Mouse (Mus musculus) hindbrain, embryonic 13.5 days (tissue): Measurements from ENCODE around the gene Atp5j. TPM values are rescaled to one million over a fixed set of nuclear protein-coding genes. Genes with fewer than 3 reads are reported as not detected.

ENCODE experiments used
- polyA plus RNA-seq: library from polyadenylated mRNA; unstranded; fragments of >200 nt; fragmentation: Nextera tagmentation; extraction: Ambion mirVana; gene quantifications from 2 replicates; pipeline ENCODE4 v1.2.1, GENCODE M21; 2015

Atp5j gene
- polyA plus RNA-seq, 1 experiment from 2014 or later, result 829 TPM

Other genes starting within 250 kb of the Atp5j start
- gene Mrpl39, start 99.9 kb downstream of the Atp5j start, polyA plus RNA-seq, result 39.7 and 42.0 TPM in 2 replicates
- gene Jam2, start 61.5 kb downstream of the Atp5j start, polyA plus RNA-seq, result 25.7 and 27.2 TPM in 2 replicates
- 20.9 and 21.4 TPM in 2 replicates for gene Gabpa, start 700 bp downstream of the Atp5j start, polyA plus RNA-seq